Mouse (Mus musculus) CD4-positive, CD25-positive, alpha-beta regulatory T cell, adult 4 months (primary cell): Measurements from ENCODE around the gene Kri1. TPM values are rescaled to one million over a fixed set of nuclear protein-coding genes. Genes with fewer than 3 reads are reported as not detected.
"Not testable (repeated sequence)": the region's sequence is repeated elsewhere in the genome, so short reads cannot be mapped to it uniquely, and the experiment has no call there.

Experiments
- ATAC-seq: one replicate; pipeline ENCODE4 v1.8.0; 2017
- polyA plus RNA-seq, 2 experiments: library from polyadenylated mRNA; unstranded; fragments of 100-300 nt; shearing (Covaris generic); gene quantifications; one replicate each; pipeline ENCODE4 v1.2.1; 2017

The Kri1 gene
- polyA plus RNA-seq, 2 experiments from 2014 or later, result 25.2 to 45.3 TPM

GRCm38 (mm10) chr9:21314367-21315140 lies 26.8 kb upstream of the Kri1 start:
- no peak for ATAC-seq

DNA sequence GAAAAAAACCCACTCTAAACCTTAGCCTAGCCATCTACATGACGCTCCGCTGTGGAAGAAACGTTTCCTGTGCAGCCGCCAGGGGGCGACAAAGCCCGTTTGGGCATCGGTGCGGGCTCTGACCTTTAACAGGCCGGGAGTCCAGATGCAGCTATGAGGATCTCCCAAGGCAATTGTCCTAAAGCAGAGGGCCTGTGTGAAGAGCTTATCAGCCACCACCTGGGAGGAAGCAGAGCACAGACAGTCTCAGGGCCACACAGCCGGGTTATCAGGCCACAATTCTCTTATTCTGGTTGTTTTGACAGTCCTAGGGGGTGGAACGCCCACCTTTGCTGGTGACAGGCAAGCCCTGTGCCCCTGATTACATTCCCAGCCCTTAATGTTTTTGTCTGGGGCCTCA lies 25.6 kb upstream of the Kri1 start:
- peak; percentile 24 for ATAC-seq

GRCm38 (mm10) chr9:21312134-21312533 lies 24.4 kb upstream of the Kri1 start, which contains the start of gene Ap1m2:
TSS of gene Ap1m2 (minus strand) at chr9:21312337.
- no peak for ATAC-seq

DNA sequence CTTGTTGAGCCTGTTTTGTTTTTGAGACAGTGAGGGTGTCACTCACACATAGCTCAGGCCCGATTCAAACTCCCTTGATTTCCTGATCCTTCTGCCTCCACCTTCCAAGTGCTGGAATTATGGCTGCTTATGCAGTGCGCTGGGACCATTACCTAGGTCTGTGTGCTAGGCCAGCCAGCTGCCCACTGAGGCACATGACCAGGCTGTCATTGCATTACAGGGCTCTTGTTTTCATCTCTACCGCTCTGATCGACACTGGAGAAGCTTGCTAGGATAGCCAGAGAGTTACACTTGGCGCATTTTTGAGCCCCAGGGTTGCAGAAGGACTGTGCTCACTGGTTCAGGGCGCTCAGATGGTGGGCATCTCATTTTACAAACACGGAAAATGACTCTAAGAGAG lies 23.9 kb upstream of the Kri1 start:
- ATAC-seq, result no peak

- ATAC-seq, result peak; percentile 95
Observed at GRCm38 (mm10) chr9:21309150-21309741, 21.5 kb upstream of the Kri1 start.

GRCm38 (mm10) chr9:21305065-21305464 lies 17.3 kb upstream of the Kri1 start:
- ATAC-seq, result no peak

GRCm38 (mm10) chr9:21299014-21299413 lies 11.2 kb upstream of the Kri1 start:
- ATAC-seq, result no peak

DNA sequence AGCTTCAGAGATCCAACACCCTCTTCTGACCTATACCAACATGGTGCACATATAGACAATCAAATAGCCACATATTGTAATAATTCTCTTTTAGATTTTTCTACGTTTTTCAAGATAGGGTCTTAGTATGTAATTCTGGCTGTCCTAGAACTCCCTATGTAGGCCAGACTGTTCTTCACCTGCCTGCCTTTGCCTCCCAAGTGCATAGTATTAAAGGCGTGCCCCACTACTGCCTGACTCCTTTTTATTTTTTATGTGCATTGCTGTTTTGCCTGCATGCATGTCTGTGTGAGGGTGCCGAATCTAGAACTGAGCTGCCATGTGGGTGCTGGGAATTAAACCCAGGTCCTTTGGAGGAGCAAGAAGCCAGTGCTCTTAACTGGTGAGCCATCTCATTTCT lies 4.5 kb upstream of the Kri1 start:
- no peak for ATAC-seq

- ATAC-seq, result not testable (repeated sequence)
Observed at GRCm38 (mm10) chr9:21291868-21292267, 4.1 kb upstream of the Kri1 start.

- ATAC-seq, result peak; percentile 74
Observed at GRCm38 (mm10) chr9:21291022-21291787, 3.4 kb upstream of the Kri1 start, which contains the start of gene Cdkn2d. TSS of gene Cdkn2d (minus strand) at chr9:21291407.

DNA sequence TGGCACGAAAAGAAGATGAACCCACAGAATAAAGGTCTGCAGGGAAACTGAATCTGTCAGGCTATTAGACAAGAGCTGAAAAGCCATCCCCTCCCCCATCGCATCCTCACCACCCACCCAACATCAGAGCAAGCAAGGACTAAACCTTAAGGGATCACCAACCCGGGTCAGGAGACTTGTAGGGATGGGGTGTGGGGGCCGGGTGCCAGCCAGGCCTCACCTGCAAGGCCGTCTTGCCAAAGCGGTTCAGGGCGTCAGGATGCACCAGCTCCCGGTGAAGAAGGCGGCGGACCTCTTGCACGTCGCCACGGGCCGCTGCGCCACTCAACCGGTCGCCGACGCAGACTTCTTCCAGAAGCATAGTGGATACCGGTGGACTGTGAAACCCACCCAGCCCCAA lies 2.8 kb upstream of the Kri1 start:
- ATAC-seq, result no peak

GRCm38 (mm10) chr9:21289337-21289671 lies 1.5 kb upstream of the Kri1 start:
- ATAC-seq, result no peak

GRCm38 (mm10) chr9:21288404-21289336 lies 901 bp upstream of the Kri1 start:
- no peak for ATAC-seq

DNA sequence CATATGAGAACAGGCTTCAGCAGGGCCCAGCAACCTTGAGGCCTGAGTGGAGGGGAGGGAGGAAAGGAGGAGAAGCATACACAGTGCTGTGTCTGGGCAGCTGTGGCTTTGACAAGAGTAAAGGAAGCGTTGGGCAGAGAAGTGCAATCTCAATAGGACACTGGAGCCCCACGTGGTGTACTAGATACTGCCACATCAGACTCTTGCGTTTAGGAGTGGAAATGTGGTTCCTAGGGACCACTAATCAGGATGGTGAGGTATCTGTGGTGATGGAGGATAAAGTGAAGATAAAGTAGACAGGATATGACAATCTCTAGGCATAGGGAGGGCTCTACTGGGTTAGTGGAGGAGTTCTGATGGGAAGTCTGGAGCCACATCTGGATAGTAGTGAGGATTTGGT lies 1.0 kb downstream of the Kri1 start:
- no peak for ATAC-seq

DNA sequence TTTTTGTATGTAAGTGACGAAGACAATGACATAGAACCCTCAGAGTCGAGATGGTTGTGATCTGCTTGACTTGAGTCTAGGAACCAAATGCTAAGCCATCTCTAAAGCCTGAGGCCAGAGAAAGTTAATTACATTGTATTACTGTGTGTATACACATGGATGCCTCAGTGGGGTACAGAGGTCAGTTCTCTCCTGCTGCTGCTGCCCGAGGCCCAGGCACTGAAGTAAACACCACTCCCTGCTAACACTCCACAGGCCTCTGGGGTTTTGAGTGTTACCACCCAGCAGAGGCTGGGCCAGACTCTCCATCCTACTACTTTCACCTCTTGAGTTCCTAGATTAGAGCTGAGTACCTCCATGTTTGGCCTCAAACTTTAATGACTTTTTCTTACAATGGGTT lies 3.8 kb downstream of the Kri1 start:
- no peak for ATAC-seq

GRCm38 (mm10) chr9:21283591-21283990 lies 4.2 kb downstream of the Kri1 start:
- ATAC-seq, result no peak

- no peak for ATAC-seq
Observed at GRCm38 (mm10) chr9:21277776-21278175, 10.0 kb downstream of the Kri1 start.

GRCm38 (mm10) chr9:21276307-21276706 lies 11.5 kb downstream of the Kri1 start:
- no peak for ATAC-seq

GRCm38 (mm10) chr9:21275727-21276126 lies 12.0 kb downstream of the Kri1 start:
- no peak for ATAC-seq

DNA sequence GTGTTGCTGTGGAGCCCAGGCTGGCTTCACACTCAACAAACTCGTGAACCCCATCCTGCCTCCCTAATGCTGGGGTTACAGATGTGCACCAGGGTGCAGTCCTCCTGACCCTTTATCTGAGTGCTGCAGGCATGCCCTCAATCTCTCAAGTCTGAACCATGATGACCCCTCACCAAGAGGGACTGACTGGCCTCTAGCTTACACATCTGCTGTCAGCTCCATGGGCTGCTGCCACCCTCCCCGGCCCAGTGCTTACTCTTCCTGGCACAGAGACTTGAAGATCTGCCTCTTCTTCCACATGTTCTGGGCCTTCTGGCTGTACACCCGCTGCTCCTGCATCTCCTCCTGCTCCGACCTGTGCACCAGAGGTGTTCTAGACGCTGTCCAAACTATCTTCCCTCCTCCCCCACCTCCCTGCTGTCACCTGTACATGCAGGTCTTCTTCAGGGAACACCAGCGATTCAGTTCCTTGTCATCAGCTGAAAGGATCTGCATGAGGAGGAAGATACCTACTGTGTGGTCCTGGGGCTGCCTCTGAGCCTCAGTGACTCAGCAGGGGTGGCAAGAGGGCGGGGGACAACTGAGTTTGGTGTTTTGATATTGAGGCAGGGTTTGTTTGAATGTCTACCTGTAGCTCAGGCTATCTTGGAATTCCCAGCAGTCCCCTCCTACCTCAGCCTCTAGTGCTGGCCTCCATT lies 12.6 kb downstream of the Kri1 start:
- no peak for ATAC-seq

DNA sequence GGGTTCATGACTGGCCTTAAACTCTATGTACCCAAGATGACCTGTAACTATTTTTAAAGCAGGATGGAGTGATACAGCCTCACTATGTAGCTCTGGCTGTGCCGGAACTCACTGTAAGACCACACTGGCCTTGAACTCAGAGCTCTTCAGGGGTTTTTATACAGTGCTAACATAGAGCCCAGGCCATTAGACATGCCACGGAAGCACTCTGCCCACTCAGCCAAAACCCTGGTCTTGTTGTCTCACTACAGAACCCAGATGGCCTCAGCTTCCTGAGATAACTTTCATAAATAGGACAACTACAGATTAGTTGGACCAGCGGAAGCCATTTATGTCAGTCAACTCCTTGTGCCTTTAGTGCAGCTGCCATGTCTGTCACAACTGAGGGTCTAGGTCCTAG lies 13.4 kb downstream of the Kri1 start:
- no peak for ATAC-seq
